Mouse (Mus musculus) liver, embryonic 15.5 days (tissue): ENCODE results near the gene Gif. TPM values are rescaled to one million over a fixed set of nuclear protein-coding genes. Genes with fewer than 3 reads are reported as not detected.

Experiments
- ATAC-seq: fragments of 200-750 bp; cut with Nextera tagmentation; 2 replicates; pipeline ENCODE4 v1.8.0; 2017; ENCODE audit warnings: moderate number of reproducible peaks, mild to moderate bottlenecking, moderate library complexity; ENCODE audit not compliant: insufficient read depth
- H3K27ac ChIP-seq: fragments of 300-500 bp; sonication (generic); replicated peaks from 2 replicates; pipeline ENCODE4 v1.5.1; 2015; ENCODE audit warnings: mild to moderate bottlenecking, inconsistent platforms
- H3K27me3 ChIP-seq: fragments of 300-500 bp; sonication (generic); 2 replicates; pipeline ENCODE4 v1.6.1; 2015; ENCODE audit warnings: mild to moderate bottlenecking, inconsistent platforms
- H3K36me3 ChIP-seq: fragments of 300-500 bp; sonication (generic); replicated peaks from 2 replicates; pipeline ENCODE4 v1.6.1; 2015; ENCODE audit warnings: moderate library complexity, mild to moderate bottlenecking, inconsistent platforms
- H3K4me1 ChIP-seq: fragments of 300-500 bp; sonication (generic); replicated peaks from 2 replicates; pipeline ENCODE4 v1.6.1; 2015; ENCODE audit warnings: inconsistent platforms
- H3K4me2 ChIP-seq: fragments of 300-500 bp; sonication (generic); 2 replicates; pipeline ENCODE4 v1.6.1; 2015; ENCODE audit warnings: moderate library complexity, mild to moderate bottlenecking, inconsistent platforms
- H3K4me3 ChIP-seq: fragments of 300-500 bp; sonication (generic); replicated peaks from 2 replicates; pipeline ENCODE4 v1.5.1; 2015; ENCODE audit warnings: mild to moderate bottlenecking, inconsistent platforms
- H3K9ac ChIP-seq: fragments of 300-500 bp; sonication (generic); 2 replicates; pipeline ENCODE4 v1.6.1; 2015; ENCODE audit warnings: moderate library complexity, mild to moderate bottlenecking, inconsistent platforms
- H3K9me3 ChIP-seq: fragments of 300-500 bp; sonication (generic); replicated peaks from 2 replicates; pipeline ENCODE4 v1.6.1; 2016; ENCODE audit warnings: inconsistent platforms
- WGBS: fragments of 180-500 bp; shearing (Covaris S2); methylation state at CpG from one replicate; pipeline ENCODE4 v1.1.7; 2015; ENCODE audit warnings: mixed read lengths; ENCODE audit not compliant: insufficient replicate concordance; 5-methylcytosine and 5-hydroxymethylcytosine counted together
- polyA plus RNA-seq: library from polyadenylated mRNA; unstranded; fragments of >200 nt; fragmentation: Nextera tagmentation; extraction: Ambion mirVana; gene quantifications from 2 replicates; pipeline ENCODE4 v1.2.1, GENCODE M21; 2015

The Gif gene
- polyA plus RNA-seq, 1 experiment from 2014 or later: not detected

DNA sequence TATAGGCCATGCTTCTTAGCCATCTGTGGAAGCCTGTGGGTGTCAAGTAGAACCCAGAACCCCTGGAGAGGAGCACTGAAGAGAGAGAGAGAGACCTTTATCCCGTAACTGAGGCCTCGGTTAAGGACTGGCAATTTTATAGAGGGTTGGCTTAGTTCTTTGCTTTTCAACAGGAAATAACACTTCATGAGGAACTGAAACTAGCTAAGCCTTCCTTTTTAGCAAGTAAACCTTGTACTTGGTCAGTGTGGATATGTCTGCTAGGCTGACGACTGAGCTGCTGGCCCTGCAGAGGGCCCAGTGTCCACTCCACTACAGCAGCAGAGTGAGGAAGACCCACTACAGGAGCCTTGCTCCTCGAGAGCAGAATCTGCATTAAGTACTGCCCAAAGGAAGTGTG, 19.1 kb downstream of the Gif start:
- no peaks in the 10 kb centered on the region for H3K36me3 ChIP-seq
- no peaks in the 10 kb centered on the region for H3K9me3 ChIP-seq
- H3K4me1 ChIP-seq: peaks cover 18% of the 10 kb centered on the region
- no peaks in the 10 kb centered on the region for H3K27me3 ChIP-seq
- no peak for ATAC-seq
- H3K4me2 ChIP-seq: no peak overlapping the region
- no peak overlapping the region for H3K4me3 ChIP-seq
- H3K9ac ChIP-seq: no peak overlapping the region
- 31% methylated on average over 4 of the region's 4 CpGs for WGBS
- H3K27ac ChIP-seq: 0 out of 2 replicates have a peak overlapping the region, but pooled peaks have one; percentile 1

DNA sequence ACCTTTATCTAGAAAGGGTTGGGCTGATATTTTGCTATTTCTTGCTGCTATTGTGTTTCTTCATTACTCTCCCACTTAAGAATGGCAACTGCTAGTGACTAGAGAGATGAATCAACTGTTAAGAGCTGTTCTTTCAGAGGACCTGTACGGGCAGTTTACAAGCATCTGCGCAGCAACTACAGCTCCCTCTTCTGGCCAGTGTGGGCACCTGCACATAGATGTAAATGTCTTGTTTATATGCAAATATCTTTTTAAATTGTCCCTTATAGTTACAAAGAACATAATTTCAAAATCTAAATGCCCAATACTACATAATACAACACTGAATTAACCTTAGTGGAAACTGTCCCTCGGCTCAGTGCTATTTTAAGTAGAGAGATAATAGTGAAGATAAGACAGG, 20.8 kb downstream of the Gif start:
- H3K9ac ChIP-seq: no peak overlapping the region
- no peaks in the 10 kb centered on the region for H3K9me3 ChIP-seq
- no peak overlapping the region for H3K4me2 ChIP-seq
- WGBS: 4% methylated on average over 3 of the region's 3 CpGs
- H3K4me3 ChIP-seq: no peak overlapping the region
- no peak for ATAC-seq
- peaks cover 18% of the 10 kb centered on the region for H3K4me1 ChIP-seq
- H3K27ac ChIP-seq: no peak overlapping the region
- peaks cover 4% of the 10 kb centered on the region for H3K36me3 ChIP-seq
- H3K27me3 ChIP-seq: no peaks in the 10 kb centered on the region

DNA sequence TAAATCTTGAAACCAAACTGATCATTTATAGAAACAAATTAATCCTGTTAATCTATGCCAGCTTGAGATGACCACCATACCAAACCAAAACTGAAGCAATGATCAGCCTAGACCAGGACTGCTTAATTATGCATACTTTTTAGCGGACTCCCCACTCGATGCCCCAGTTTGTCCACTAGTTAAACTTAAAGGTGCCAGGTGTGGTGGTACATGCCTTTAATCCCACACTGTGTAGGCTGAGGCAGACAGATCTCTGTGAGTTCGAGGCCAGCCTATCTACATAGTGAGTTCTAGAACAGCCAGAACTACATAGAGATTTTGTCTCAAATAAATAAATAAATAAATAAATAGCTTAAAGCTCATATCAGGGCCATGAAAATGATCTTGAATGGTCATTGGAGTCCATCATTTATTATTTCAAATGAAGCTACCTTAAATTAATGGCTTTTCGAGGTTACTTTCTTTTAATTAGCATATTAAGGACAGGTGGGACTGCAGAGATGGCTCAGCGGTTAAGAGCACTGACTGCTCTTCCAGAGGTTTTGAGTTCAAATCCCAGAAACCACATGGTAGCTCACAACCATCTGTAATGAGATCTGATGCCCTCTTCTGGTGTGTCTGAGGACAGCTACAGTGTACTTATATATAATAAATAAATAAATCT, 22.0 kb downstream of the Gif start:
- no peak for ATAC-seq
- WGBS: 78% methylated on average over 5 of the region's 5 CpGs
- Histone ChIP-seq H3K27ac (no peak overlapping the region), H3K27me3 (no peaks in the 10 kb centered on the region), H3K4me1 (peaks cover 18% of the 10 kb centered on the region), H3K9me3 (no peaks in the 10 kb centered on the region), H3K36me3 (peaks cover 16% of the 10 kb centered on the region), H3K4me2 (peak overlapping the region; percentile 79), H3K9ac (no peak overlapping the region), H3K4me3 (peak overlapping the region; percentile 72)

- peak within 1 kb of the TSS; percentile 70 for H3K27ac ChIP-seq
- H3K4me1 ChIP-seq: peaks cover 18% of the 10 kb centered on the region
- H3K9ac ChIP-seq: peak within 1 kb of the TSS; percentile 71
- H3K27me3 ChIP-seq: no peaks in the 10 kb centered on the region
- under 1% methylated on average over 30 of the region's 30 CpGs for WGBS
- peak within 1 kb of the TSS; percentile 72 for H3K4me3 ChIP-seq
- peak; percentile 88 for ATAC-seq
- peak within 1 kb of the TSS; percentile 79 for H3K4me2 ChIP-seq
- H3K36me3 ChIP-seq: peaks cover 24% of the 10 kb centered on the region
- no peaks in the 10 kb centered on the region for H3K9me3 ChIP-seq
These were observed 23.0 kb downstream of the Gif start, which contains the start of gene Mrpl16 for GRCm38 (mm10) chr19:11770205-11770892. Gene Mrpl16 (plus strand): TSS chr19:11770391.

DNA sequence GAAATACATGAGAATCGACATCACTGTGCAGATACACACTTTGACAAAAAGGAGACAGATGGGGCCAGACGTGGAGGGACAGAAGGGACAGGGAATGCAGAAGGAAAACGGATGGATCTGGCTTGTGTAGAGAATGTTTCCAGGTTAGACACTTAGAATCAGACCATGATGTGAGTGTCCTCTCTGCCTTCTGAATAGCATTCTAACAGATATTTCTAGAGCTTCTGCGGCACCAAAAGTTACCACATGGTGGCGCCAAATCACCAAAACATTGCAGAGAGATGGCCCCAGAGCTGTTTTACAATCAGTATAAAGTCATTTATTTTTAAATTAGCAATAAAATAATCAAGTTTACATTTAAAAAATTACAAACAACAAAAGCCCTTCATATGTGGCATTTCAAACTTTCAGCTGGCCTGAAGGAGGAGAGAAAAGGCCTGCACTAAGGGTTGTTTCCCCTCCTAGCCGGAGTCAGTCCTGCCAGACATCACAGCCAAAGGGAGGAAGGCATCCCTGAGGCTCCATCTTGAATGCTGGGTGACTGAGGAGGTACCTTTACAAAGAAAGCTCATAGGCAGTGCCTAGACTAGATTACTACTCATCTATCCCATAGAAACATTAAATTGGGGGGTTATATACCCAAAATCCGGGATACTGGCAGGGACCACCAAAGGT, 30.0 kb downstream of the Gif start:
- ATAC-seq: no peak
- H3K4me3 ChIP-seq: no peak overlapping the region
- no peak overlapping the region for H3K9ac ChIP-seq
- H3K4me1 ChIP-seq: no peaks in the 10 kb centered on the region
- H3K36me3 ChIP-seq: peaks cover 34% of the 10 kb centered on the region
- no peak overlapping the region for H3K27ac ChIP-seq
- no peak overlapping the region for H3K4me2 ChIP-seq
- no peaks in the 10 kb centered on the region for H3K9me3 ChIP-seq
- WGBS: 54% methylated on average over 7 of the region's 7 CpGs
- no peaks in the 10 kb centered on the region for H3K27me3 ChIP-seq

DNA sequence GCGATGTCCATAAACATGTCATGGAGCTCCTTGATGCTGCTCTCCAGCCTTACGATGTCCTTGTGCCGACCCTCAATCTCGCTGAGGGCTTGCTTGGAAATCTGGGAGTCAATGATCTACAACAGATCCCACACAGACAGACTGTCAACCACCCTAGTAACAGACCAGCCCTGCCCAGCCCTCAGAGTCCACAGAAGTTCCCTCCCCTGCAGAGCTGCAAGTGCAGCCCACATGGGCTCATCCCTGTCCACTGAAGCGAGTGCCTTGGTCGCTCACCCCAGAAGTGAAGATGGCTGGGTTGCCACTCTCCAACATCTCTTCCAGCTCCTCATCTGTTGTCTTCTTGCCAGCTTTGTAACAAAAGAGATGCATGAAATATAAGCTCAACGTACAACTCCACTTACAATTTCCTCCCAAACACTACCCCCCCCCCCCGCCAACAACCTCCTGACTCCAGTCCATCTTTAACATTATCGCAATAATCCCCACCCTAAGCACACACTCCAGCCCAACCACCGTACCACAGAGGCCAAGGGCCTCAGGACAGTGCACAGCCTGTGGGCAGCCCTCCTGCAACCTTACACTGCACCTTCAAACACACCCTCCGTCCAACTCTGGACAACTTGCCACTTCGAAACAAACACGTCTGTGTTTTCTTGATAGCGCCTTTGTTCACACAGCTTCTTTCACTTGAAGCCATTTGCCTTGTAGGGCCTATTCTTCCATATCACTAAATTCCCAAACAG, 38.2 kb downstream of the Gif start:
- no peaks in the 10 kb centered on the region for H3K27me3 ChIP-seq
- ATAC-seq: no peak
- no peak overlapping the region for H3K27ac ChIP-seq
- H3K4me3 ChIP-seq: no peak overlapping the region
- no peaks in the 10 kb centered on the region for H3K36me3 ChIP-seq
- no peaks in the 10 kb centered on the region for H3K9me3 ChIP-seq
- WGBS: 73% methylated on average over 14 of the region's 14 CpGs
- no peak overlapping the region for H3K4me2 ChIP-seq
- no peak overlapping the region for H3K9ac ChIP-seq
- H3K4me1 ChIP-seq: no peaks in the 10 kb centered on the region

DNA sequence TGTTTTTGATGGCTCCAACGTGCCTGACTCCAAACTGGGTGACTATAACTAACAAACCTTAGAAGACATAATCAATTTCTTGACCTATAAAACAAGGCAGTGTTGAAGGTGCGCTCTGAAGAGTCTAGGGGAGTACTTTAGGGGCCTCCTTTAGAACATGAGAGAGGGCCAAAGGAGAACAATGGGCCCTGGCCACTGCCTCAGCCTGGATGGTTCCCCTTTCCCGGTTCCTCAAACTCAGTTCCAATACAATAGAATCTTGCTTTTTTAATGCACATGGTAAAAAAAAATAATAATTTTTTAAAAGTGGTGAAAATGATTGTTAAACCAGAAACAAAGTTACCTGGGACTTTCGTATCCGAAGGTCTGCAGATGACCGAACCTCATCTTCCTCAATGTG, 40.5 kb downstream of the Gif start:
- Histone ChIP-seq H3K27ac (no peak overlapping the region), H3K36me3 (no peaks in the 10 kb centered on the region), H3K4me2 (no peak overlapping the region), H3K4me1 (no peaks in the 10 kb centered on the region), H3K9ac (no peak overlapping the region), H3K4me3 (no peak overlapping the region), H3K9me3 (no peaks in the 10 kb centered on the region), H3K27me3 (no peaks in the 10 kb centered on the region)
- ATAC-seq: no peak
- WGBS: 64% methylated on average over 6 of the region's 6 CpGs

DNA sequence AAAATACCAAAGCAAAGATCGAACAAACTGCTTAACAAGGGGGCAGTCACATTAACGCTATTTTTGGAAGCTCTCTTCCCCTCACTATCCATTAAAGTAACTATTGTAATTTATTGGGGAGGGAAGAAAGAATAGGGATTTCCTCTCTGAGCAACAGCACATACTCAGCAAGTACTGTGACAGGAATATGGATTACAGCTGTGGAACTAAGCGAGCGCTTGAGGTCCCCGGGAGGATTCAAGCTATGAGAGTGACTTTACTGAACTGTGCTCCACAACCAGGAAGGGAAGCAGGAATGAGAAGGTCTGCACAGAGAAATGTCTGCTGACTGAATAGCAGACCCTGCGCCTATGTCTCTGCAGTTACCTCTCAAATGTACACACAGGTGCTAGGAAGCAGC, 41.5 kb downstream of the Gif start:
- no peak for ATAC-seq
- H3K4me1 ChIP-seq: no peaks in the 10 kb centered on the region
- H3K4me2 ChIP-seq: no peak overlapping the region
- no peaks in the 10 kb centered on the region for H3K36me3 ChIP-seq
- no peaks in the 10 kb centered on the region for H3K27me3 ChIP-seq
- 67% methylated on average over 6 of the region's 6 CpGs for WGBS
- H3K27ac ChIP-seq: no peak overlapping the region
- no peak overlapping the region for H3K9ac ChIP-seq
- H3K9me3 ChIP-seq: no peaks in the 10 kb centered on the region
- H3K4me3 ChIP-seq: no peak overlapping the region

DNA sequence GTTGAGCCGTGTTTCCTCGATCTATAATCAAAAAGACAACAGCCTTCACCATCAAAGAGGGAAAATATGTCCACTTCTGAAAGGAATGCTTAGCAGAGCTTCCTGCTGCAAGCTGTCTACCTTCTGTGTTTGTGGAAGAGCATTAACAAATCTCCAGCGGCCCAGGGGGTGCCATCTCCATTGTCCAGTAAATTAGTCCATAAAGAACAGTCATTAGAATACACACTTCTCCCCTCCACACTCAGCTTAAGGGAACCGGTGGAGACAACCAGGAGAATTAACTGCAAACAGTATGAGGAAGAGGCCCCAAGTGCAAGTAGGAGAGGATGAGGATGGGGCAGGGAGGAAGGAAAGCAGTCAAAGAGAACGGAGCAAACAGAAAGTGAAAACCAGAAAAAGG, 44.5 kb downstream of the Gif start:
- no peaks in the 10 kb centered on the region for H3K4me1 ChIP-seq

DNA sequence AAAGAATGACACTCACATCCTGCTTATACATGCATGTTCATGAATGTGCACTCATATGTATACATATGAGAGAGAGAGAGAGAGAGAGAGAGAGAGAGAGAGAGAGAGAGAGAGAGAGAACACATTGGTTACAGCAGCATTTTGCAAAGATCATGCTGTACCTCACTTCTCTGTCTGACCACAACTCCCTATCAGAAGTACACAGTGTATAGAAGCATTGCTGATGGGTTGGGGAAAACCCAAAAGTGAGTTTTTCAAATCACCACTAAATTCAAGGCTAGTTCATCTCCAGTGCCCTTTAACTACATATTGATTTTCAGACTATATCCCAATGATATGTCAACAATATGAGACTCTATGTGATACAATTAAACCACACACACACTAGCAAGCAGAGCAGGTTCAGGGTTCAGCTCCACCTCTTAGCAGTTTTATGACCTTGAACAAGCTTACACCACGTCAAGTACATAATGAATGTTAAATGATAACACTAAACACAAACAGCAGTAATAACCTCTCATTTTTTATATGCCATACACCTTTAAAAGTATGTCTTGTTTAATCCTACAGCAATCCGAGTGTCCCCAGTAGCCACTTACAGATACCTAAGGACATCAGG, 46.5 kb downstream of the Gif start:
- H3K9ac ChIP-seq: no peak overlapping the region

More for the DNA sequence above, 44.5 kb downstream of the Gif start:
- 43% methylated on average over 5 of the region's 5 CpGs for WGBS
- no peak overlapping the region for H3K4me2 ChIP-seq
- no peak overlapping the region for H3K9ac ChIP-seq
- no peaks in the 10 kb centered on the region for H3K9me3 ChIP-seq
- H3K36me3 ChIP-seq: no peaks in the 10 kb centered on the region
- no peak for ATAC-seq
- no peak overlapping the region for H3K27ac ChIP-seq
- H3K27me3 ChIP-seq: no peaks in the 10 kb centered on the region
- H3K4me3 ChIP-seq: no peak overlapping the region

More for the DNA sequence above, 46.5 kb downstream of the Gif start:
- H3K9me3 ChIP-seq: no peaks in the 10 kb centered on the region
- ATAC-seq: no peak
- no peak overlapping the region for H3K27ac ChIP-seq
- H3K4me2 ChIP-seq: no peak overlapping the region
- H3K4me1 ChIP-seq: no peaks in the 10 kb centered on the region
- no peak overlapping the region for H3K4me3 ChIP-seq
- no peaks in the 10 kb centered on the region for H3K27me3 ChIP-seq
- H3K36me3 ChIP-seq: no peaks in the 10 kb centered on the region
- WGBS: 48% methylated on average over 2 of the region's 2 CpGs
